Mouse (Mus musculus): ENCODE data around the gene Ndrg3. TPM values are rescaled to one million over a fixed set of nuclear protein-coding genes. Genes with fewer than 3 reads are reported as not detected.

Ndrg3 gene
- polyA plus RNA-seq, 1 experiment from 2014 or later, result 42.1 TPM

DNA sequence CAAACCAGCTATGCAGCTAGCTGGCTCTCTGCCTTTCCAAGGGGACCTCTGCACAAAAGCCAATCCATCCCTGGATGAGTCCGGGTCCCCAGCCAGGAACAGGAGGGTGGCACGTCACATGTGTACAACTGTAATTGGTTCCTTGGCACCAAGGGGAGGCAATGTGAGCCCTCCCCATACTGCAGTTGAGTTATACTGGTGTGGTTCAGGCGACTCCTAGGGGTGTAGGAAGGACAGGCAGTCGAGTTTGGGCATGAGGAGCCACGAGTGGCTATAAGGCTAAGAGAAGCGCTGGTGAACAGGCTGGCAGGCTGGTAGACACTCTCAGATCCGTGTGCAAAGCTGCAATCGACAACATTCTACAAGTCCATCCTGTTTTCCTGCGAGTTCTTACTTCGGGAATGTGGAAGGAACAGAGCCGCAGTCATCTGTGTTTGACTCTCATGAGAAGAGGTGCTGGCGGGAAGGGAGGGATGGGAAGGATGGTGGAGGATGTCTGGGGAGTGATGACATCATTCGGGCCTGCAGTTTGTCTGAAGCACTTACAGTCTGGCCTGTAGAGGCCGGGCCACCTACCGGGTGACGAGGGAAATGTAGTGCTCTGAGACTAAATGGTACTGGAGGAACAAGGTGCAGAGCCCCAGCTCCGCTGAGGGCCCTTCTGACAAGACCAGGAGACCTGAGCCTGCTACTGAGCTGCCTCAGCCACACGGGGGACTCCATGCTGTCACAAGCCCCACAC, 24.8 kb upstream of the Ndrg3 start:
- Histone ChIP-seq H3K9me3 (no peaks in the 10 kb centered on the region), H3K27ac (no peak overlapping the region), H3K4me1 (peaks cover 20% of the 10 kb centered on the region), H3K36me3 (peaks cover 68% of the 10 kb centered on the region), H3K27me3 (ENCODE audit: insufficient read depth, poor library complexity, severe bottlenecking) (no peaks in the 10 kb centered on the region), H3K4me3 (no peak overlapping the region)
- DNase-seq (ENCODE audit: low spot score), result peak; percentile 87
- 51% methylated on average over 18 of the region's 18 CpGs for WGBS

DNA sequence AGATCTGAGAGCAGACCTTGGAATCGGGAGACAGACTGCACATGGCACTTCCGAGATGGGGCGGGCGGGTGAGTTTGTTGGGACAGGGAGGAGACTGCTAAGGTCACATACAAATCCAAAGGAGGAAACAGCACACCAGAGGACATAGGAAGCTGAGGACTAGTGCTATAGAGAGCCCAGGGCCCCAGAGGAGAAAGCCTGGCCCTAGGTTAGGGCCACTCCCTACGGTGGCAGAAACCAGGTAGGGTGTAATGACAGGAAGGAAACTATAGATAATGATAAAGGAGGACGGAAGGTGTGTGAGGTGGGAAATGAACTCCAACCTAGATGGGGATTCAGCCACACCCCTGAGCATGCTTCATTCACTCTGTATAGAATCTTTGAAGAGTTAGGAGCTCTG, 20.5 kb upstream of the Ndrg3 start:
- 75% methylated on average over 6 of the region's 6 CpGs for WGBS
- Histone ChIP-seq H3K4me1 (peaks cover 36% of the 10 kb centered on the region), H3K9me3 (no peaks in the 10 kb centered on the region), H3K27me3 (ENCODE audit: insufficient read depth, poor library complexity, severe bottlenecking) (no peaks in the 10 kb centered on the region), H3K27ac (peak overlapping the region; percentile 22; the same call in 1 of the 2 replicates), H3K36me3 (peaks cover 24% of the 10 kb centered on the region), H3K4me3 (no peak overlapping the region)
- DNase-seq (ENCODE audit: low spot score), result no peak

DNA sequence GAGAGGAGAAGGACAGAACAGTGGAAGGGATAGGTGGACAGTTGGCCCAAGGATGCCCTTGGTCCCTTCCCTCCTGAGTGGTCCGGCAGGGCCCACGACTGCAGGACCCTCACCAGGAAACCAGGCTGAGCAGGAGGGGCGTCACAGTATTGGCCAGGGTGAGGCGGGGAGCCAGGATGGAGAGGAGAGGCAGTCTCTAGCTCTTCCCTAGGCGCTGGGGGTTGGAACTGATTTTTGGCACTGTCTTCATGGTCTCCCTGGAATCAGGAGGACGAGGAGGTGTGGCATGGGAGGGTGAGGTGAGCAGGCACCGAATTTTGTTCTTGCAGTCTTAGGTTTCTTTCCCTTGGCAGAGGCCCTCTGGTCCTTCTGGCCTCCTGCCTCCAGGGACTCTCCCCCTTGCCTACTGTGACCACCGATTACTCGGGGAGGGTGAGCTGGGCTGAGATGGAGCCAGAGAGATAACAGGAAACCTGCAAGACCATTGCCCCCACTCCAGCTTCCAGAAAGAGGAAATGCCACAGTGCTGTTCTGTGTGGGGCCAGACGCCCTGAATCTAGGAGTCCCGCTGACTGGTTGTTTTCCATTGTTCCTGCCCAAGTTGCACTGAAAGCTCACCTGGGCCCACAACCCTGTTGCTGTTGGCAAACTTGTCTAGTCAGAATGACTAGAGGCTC, 18.9 kb upstream of the Ndrg3 start:
- no peak for DNase-seq (ENCODE audit: low spot score)
- WGBS, result 39% methylated on average over 11 of the region's 11 CpGs
- Histone ChIP-seq H3K4me1 (peaks cover 31% of the 10 kb centered on the region), H3K36me3 (peaks cover 9% of the 10 kb centered on the region), H3K27me3 (ENCODE audit: insufficient read depth, poor library complexity, severe bottlenecking) (no peaks in the 10 kb centered on the region), H3K4me3 (no peak overlapping the region), H3K27ac (0 out of 2 replicates have a peak overlapping the region, but pooled peaks have one; percentile 1), H3K9me3 (no peaks in the 10 kb centered on the region)

DNA sequence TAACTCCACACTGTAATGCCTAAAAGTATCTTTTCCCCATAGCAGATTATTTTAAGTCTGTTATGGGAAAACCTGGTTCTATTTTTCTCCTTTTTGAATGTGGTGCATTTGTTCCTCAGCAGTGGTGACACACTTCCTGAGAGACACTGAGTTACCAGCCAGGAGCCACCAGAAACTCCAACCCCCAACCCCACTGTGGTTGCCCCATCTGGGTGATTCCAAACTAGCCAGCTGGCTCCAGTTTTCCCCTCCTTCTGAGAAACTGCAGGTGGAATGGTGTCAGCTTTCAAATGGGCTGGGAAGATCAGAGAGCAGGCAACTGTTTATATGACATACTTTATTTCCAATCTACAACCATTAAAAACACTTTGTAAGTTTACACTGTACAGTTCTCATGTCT, 18.3 kb upstream of the Ndrg3 start:
- no peaks in the 10 kb centered on the region for H3K9me3 ChIP-seq
- DNase-seq (ENCODE audit: low spot score), result no peak
- H3K4me3 ChIP-seq, result no peak overlapping the region
- no peaks in the 10 kb centered on the region for H3K27me3 ChIP-seq (ENCODE audit: insufficient read depth, poor library complexity, severe bottlenecking)
- H3K4me1 ChIP-seq, result peaks cover 34% of the 10 kb centered on the region
- H3K36me3 ChIP-seq, result peaks cover 8% of the 10 kb centered on the region
- H3K27ac ChIP-seq, result no peak overlapping the region

DNA sequence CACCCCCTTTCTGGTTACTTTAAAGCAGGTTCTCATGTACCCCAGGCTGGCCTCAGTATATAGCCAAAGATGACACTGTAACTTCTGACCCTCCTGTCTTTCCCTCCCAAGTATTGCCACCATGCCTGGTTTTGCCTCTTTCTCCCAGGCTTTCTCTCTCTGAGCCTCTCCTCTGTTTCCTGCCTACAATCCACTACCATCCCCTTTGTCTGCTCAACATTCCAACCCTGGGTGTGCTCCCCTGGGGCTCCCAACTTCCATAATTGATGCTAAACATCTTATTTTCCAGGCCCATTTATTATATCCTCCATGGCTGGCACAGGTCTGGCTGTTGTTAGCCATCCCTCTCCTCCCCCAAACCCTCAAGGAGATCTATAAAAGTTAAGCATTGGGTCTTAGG, 16.7 kb upstream of the Ndrg3 start:
- no peaks in the 10 kb centered on the region for H3K9me3 ChIP-seq
- no peaks in the 10 kb centered on the region for H3K27me3 ChIP-seq (ENCODE audit: insufficient read depth, poor library complexity, severe bottlenecking)
- H3K36me3 ChIP-seq, result peaks cover 18% of the 10 kb centered on the region
- no peak for DNase-seq (ENCODE audit: low spot score)
- H3K4me1 ChIP-seq, result peaks cover 34% of the 10 kb centered on the region
- H3K27ac ChIP-seq, result no peak overlapping the region
- no peak overlapping the region for H3K4me3 ChIP-seq

DNA sequence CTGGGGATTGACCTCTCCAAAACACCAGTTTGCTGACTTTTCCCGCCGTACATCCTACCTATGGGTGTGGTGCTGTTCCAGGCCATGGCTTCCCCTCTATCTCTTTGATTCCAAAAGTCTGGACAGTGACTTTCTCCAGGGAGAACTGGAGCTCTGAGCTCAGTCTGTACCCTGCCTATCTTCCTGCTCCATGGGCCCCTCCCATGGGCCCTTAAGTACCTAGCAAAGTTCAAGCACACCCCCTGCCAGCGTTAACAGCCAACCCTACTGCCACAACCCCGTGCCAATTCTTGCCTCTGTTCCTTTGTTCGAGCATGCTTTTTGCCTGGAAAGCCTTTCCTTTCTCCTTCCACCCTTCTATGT, 15.4 kb upstream of the Ndrg3 start:
- no peak for DNase-seq (ENCODE audit: low spot score)
- Histone ChIP-seq H3K27me3 (ENCODE audit: insufficient read depth, poor library complexity, severe bottlenecking) (no peaks in the 10 kb centered on the region), H3K4me1 (peaks cover 34% of the 10 kb centered on the region), H3K36me3 (peaks cover 27% of the 10 kb centered on the region), H3K27ac (peak overlapping the region; percentile 89), H3K4me3 (peak overlapping the region; percentile 73), H3K9me3 (no peaks in the 10 kb centered on the region)
- 27% methylated on average over 5 of the region's 5 CpGs for WGBS

DNA sequence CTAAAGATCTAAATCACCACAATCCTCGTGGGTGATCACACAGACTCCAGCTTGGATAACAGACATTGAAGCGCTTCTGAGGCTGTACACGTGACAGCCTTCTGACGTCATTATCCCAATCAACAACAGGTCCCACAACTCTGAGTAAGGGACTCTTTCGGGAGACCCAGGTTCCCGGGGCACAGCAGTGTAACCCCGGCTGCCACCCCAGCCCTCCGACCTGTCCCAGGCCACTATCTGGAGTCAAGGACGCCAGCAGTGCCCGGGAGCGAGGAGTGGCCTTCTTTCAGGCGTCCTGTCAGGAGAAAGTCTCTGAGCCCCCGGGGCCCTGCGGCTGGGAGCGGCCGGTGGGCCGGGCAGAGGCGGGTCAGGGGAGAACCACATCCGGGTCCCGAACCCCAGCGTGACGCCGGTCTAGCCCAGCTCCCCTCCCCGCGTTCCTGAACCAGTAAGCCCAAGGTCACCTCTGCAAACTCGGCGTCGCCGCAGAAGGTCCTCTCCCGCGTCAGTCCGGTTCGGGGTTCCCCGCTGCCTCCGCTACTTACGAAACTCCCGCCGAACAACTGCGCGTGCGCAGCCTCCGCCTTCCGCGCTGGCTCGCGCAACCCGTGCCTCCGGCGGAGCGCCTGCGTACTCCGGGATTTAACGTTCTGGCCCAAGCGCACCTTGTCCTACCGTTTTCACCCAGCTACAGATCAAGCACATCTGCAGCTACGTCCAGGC, 14.8 kb upstream of the Ndrg3 start, which contains the start of gene Dsn1:
TSS of gene Dsn1 (minus strand) at position 644 of the 723 bp plus-strand sequence.
- under 1% methylated on average over 56 of the region's 56 CpGs for WGBS
- peak within 1 kb of the TSS; percentile 89 for H3K27ac ChIP-seq
- peak; percentile 94 for DNase-seq (ENCODE audit: low spot score)
- H3K9me3 ChIP-seq, result no peaks in the 10 kb centered on the region
- H3K4me1 ChIP-seq, result peaks cover 32% of the 10 kb centered on the region
- H3K4me3 ChIP-seq, result peak within 1 kb of the TSS; percentile 73
- H3K36me3 ChIP-seq, result peaks cover 28% of the 10 kb centered on the region
- H3K27me3 ChIP-seq (ENCODE audit: insufficient read depth, poor library complexity, severe bottlenecking), result no peaks in the 10 kb centered on the region

DNA sequence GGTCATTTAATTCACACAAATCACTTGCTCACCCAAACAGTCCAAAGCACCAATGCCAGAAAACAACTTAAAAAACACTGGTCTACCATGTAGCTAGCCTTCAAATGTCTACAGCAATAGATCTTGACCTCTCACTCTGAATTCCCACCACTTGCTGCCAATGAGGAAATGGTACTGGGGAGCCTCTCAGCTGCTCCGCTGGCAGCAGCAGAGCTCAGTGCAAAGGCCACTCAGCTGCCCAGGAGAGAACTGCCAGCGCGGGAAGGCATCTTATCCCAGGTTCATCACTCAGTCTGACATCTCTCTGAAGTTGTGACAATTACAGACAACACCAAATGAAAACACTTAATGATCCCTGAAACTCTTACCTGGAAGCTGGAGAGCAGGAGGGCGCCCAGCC, 10.5 kb upstream of the Ndrg3 start:
- Histone ChIP-seq H3K27me3 (ENCODE audit: insufficient read depth, poor library complexity, severe bottlenecking) (no peaks in the 10 kb centered on the region), H3K4me1 (peaks cover 12% of the 10 kb centered on the region), H3K36me3 (peaks cover 65% of the 10 kb centered on the region), H3K27ac (no peak overlapping the region), H3K9me3 (no peaks in the 10 kb centered on the region), H3K4me3 (no peak overlapping the region)
- no peak for DNase-seq (ENCODE audit: low spot score)
- WGBS, result 88% methylated on average over 4 of the region's 4 CpGs

DNA sequence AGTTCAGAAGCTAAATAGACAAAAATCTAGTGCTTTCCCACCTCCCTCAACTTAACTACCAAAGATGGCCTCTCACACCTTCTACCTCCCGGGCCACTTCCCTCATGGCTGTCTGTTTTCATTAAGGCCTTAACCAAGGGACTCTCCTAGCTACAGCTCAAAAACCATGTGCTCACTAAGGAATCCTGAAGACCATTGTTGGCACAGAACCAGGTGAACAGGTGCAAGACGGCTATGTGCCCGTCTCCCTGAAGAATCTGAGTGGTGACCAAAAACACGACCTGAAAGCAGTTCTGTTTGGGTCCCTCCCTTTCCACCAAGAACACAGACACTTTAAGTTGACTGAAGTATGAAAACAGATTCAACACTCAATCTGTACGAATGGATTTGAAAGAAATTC, 6.4 kb upstream of the Ndrg3 start:
- Histone ChIP-seq H3K9me3 (no peaks in the 10 kb centered on the region), H3K36me3 (peaks cover 81% of the 10 kb centered on the region), H3K27ac (no peak overlapping the region), H3K4me3 (no peak overlapping the region), H3K4me1 (0 out of 2 replicates have a peak, but pooled peaks cover 3% of the 10 kb centered on the region), H3K27me3 (ENCODE audit: insufficient read depth, poor library complexity, severe bottlenecking) (no peaks in the 10 kb centered on the region)
- no peak for DNase-seq (ENCODE audit: low spot score)
- WGBS, result 90% methylated on average over 5 of the region's 5 CpGs

DNA sequence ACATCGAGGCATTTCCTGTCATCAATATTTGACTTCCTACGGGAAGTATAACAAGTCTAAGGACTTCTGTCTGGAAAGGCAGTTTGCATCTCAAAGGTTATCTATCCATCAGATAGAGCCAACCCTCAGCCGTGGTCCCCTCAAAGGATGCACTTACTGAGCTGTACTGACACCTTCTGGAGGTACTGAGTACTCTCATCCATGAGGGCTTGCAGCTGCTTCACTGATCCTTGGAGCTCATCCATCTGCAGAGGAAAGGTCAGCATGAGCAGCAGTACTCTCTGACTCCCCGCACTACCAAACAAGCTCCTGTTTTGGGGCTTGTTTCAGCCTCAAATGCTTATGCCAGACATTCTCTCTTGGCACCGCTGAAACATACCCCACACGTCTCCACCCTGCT, 4.7 kb upstream of the Ndrg3 start:
- WGBS, result 65% methylated on average over 6 of the region's 6 CpGs
- H3K27ac ChIP-seq, result no peak overlapping the region
- no peaks in the 10 kb centered on the region for H3K9me3 ChIP-seq
- DNase-seq (ENCODE audit: low spot score), result no peak
- no peaks in the 10 kb centered on the region for H3K27me3 ChIP-seq (ENCODE audit: insufficient read depth, poor library complexity, severe bottlenecking)
- H3K4me1 ChIP-seq, result peaks cover 6% of the 10 kb centered on the region; the same call in 1 of the 2 replicates
- no peak overlapping the region for H3K4me3 ChIP-seq
- peaks cover 73% of the 10 kb centered on the region for H3K36me3 ChIP-seq

DNA sequence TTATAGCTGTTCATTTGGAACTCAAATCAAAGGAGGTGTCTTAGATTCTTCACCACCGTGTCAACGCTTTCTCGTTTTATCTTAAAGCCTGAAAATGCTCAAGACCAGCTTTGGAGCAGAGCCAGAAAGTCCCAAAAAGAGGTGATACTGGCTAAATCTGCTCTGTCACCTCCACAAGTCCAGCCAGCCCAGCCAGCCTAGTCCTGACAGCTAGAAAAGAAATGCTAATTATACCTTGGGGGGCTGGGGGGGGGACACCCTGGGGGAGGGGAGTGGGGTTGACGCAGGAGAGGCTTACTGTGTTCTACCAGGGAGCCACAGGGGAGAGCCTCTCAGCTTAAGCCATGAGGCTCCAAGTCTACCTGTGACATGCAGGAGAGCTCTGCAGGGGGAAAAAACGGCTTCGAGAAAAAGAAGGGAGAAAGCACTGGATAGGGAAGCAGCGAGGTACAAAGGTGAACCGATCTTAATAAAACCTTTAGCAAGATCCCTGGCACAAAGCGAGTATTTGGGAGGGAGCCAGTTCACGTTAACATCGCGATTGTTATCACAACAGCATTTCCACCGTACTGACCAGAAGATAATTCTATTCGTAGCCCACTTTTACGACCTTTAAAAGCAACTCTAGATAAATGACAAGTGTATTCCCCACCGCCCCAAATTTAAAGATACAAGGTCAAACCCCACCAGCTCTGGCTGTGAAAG, 977 bp downstream of the Ndrg3 start:
- H3K27me3 ChIP-seq (ENCODE audit: insufficient read depth, poor library complexity, severe bottlenecking), result no peaks in the 10 kb centered on the region
- H3K27ac ChIP-seq, result peak overlapping the region; percentile 88
- DNase-seq (ENCODE audit: low spot score), result no peak
- H3K9me3 ChIP-seq, result no peaks in the 10 kb centered on the region
- peaks cover 22% of the 10 kb centered on the region for H3K36me3 ChIP-seq
- H3K4me1 ChIP-seq, result peaks cover 24% of the 10 kb centered on the region
- 2% methylated on average over 16 of the region's 16 CpGs for WGBS
- H3K4me3 ChIP-seq, result peak overlapping the region; percentile 88

DNA sequence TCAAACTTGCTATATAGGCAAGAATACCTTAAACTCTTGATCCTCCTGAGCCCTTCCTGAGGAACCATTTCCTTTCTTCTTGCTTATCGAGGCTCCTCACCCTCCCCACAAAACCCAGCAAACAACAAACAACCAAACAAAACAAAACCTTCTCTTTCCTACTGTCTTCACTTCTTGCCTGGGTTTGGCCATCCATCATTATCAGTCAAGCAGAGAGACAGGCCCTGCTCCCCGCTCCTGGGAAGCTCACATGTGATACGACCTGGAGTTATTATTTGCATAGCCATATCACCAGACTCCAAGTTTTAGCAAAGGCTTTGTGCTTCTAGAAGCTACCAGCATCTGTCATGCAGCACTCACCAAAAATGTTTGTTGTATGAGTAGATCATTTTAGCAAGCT, 4.5 kb downstream of the Ndrg3 start:
- peak; percentile 67 for DNase-seq (ENCODE audit: low spot score)
- H3K27ac ChIP-seq, result no peak overlapping the region
- no peaks in the 10 kb centered on the region for H3K27me3 ChIP-seq (ENCODE audit: insufficient read depth, poor library complexity, severe bottlenecking)
- WGBS, result 51% methylated on average over 3 of the region's 3 CpGs
- H3K9me3 ChIP-seq, result no peaks in the 10 kb centered on the region
- no peak overlapping the region for H3K4me3 ChIP-seq
- H3K4me1 ChIP-seq, result peaks cover 30% of the 10 kb centered on the region
- H3K36me3 ChIP-seq, result no peaks in the 10 kb centered on the region

All from heart, embryonic 10.5 days (tissue).